Mouse (Mus musculus) bone marrow macrophage, adult 2 months (primary cell): ENCODE measurements around the gene Aars. TPM values are rescaled to one million over a fixed set of nuclear protein-coding genes. Genes with fewer than 3 reads are reported as not detected.

Source experiments
- H3K27ac ChIP-seq: 2 replicates; pipeline ENCODE4 v1.5.1; 2012; ENCODE audit warnings: low read depth, low read length; ENCODE audit not compliant: insufficient read depth
- H3K4me1 ChIP-seq: 2 replicates; pipeline ENCODE4 v1.6.1; 2012; ENCODE audit warnings: low read length; ENCODE audit not compliant: control insufficient read depth, insufficient read depth
- H3K4me3 ChIP-seq: 2 replicates; pipeline ENCODE4 v1.5.1; 2012; ENCODE audit warnings: mild to moderate bottlenecking, low read length, moderate library complexity; ENCODE audit not compliant: insufficient read depth
- CTCF ChIP-seq: IDR thresholded peaks from 2 replicates; pipeline ENCODE4 v1.5.1; 2012; ENCODE audit warnings: low read depth, mild to moderate bottlenecking, low read length, moderate library complexity
- POLR2A ChIP-seq: IDR thresholded peaks from 2 replicates; pipeline ENCODE4 v1.6.1; 2012; ENCODE audit warnings: mild to moderate bottlenecking, low read depth, low read length, borderline replicate concordance
- polyA plus RNA-seq: library from polyadenylated mRNA; stranded (reverse); fragments of >200 nt; gene quantifications from 2 replicates; pipeline ENCODE4 v1.2.4, GENCODE M21; 2012; ENCODE audit not compliant: missing spikeins, insufficient read depth, insufficient read length

The Aars gene
- polyA plus RNA-seq, 1 experiment = 27.2 TPM

- Histone ChIP-seq H3K4me3 (peak overlapping the region; percentile 54), H3K4me1 (peaks cover 9% of the 10 kb centered on the region), H3K27ac (no peak overlapping the region)
- no peak for TF ChIP-seq CTCF
Measured at GRCm38 (mm10) chr8:111030045-111030444, 2.9 kb upstream of the Aars start.

- no peak within 1 kb of the TSS for H3K27ac ChIP-seq
- no peak within 1 kb of the TSS for H3K4me3 ChIP-seq
- H3K4me1 ChIP-seq = peaks cover 13% of the 10 kb centered on the region
- TF ChIP-seq CTCF (no peak), POLR2A (no peak)
Measured at GRCm38 (mm10) chr8:111031572-111031971, 1.4 kb upstream of the Aars start, which contains the start of gene Ddx19b. Gene Ddx19b (minus strand): TSS chr8:111031751.

- Histone ChIP-seq H3K27ac (peak overlapping the region; percentile 59), H3K4me3 (peak overlapping the region; percentile 77), H3K4me1 (peaks cover 15% of the 10 kb centered on the region)
- TF ChIP-seq POLR2A = no peak
- TF ChIP-seq CTCF = no peak
Measured at GRCm38 (mm10) chr8:111033482-111034215, 705 bp downstream of the Aars start.

- Histone ChIP-seq H3K27ac (peak overlapping the region; percentile 59), H3K4me1 (peaks cover 15% of the 10 kb centered on the region), H3K4me3 (peak overlapping the region; percentile 77)
- TF ChIP-seq CTCF (no peak), POLR2A (no peak)
Measured at GRCm38 (mm10) chr8:111034276-111034675, 1.3 kb downstream of the Aars start.

- no peak overlapping the region for H3K27ac ChIP-seq
- no peak for TF ChIP-seq CTCF
- TF ChIP-seq POLR2A = no peak
- peaks cover 11% of the 10 kb centered on the region for H3K4me1 ChIP-seq
- H3K4me3 ChIP-seq = no peak overlapping the region
Measured at GRCm38 (mm10) chr8:111036591-111036990, 3.6 kb downstream of the Aars start.

- H3K4me3 ChIP-seq = no peak overlapping the region
- H3K4me1 ChIP-seq = peaks cover 2% of the 10 kb centered on the region; the same call in 1 of the 2 replicates
- no peak overlapping the region for H3K27ac ChIP-seq
- no peak for TF ChIP-seq CTCF
- TF ChIP-seq POLR2A = no peak
Measured at GRCm38 (mm10) chr8:111042546-111042945, 9.6 kb downstream of the Aars start.

- no peak overlapping the region for H3K27ac ChIP-seq
- no peaks in the 10 kb centered on the region for H3K4me1 ChIP-seq
- no peak overlapping the region for H3K4me3 ChIP-seq
- TF ChIP-seq CTCF = 0 out of 2 replicates have a peak, but pooled peaks have one; percentile 11
- TF ChIP-seq POLR2A = no peak
Measured at GRCm38 (mm10) chr8:111044003-111044734, 11.2 kb downstream of the Aars start.

- Histone ChIP-seq H3K4me1 (no peaks in the 10 kb centered on the region), H3K4me3 (no peak overlapping the region), H3K27ac (no peak overlapping the region)
- no peak for TF ChIP-seq CTCF
- no peak for TF ChIP-seq POLR2A
Measured at GRCm38 (mm10) chr8:111048694-111049093, 15.8 kb downstream of the Aars start.

GRCm38 (mm10) chr8:111049106-111049505, 16.2 kb downstream of the Aars start:
- Histone ChIP-seq H3K27ac (no peak overlapping the region), H3K4me1 (no peaks in the 10 kb centered on the region), H3K4me3 (no peak overlapping the region)
- TF ChIP-seq CTCF (no peak), POLR2A (no peak)
